Mouse (Mus musculus): ENCODE measurements at regions not wholly inside any gene's neighbourhood (a gene's known extent, or its start where the extent isn't known, plus 50 kb on each side); places are given as distances from the start of the nearest gene placed in this dataset.

DNA sequence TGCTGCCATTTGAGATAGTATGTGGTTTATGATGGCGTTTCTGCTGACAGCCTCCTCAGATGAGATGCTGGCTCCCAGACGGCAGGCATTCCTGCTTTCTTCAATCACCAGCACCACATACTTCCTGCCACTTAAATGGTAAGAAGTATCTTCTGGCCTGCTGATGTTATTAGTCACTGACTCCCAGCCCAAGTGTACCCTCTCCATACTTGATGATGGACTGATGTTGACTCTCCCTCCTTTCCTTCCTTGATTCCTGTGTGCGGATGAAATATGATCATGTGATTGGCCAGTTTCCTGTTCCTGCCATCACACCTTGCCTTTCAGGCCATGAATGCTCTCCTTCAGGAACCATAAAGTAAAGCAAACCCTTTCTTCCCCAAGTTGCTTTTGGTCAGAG is 50.8 kb upstream of the Rpl10-ps3 start:
- TF ChIP-seq CTCF (IDR thresholded peaks at IDR 0.05; ENCODE audit: borderline replicate concordance, insufficient read depth, low read length) = no peak
- TF ChIP-seq POLR2A (IDR thresholded peaks at IDR 0.05; ENCODE audit: low read depth, low read length) = no peak
- Histone ChIP-seq H3K4me1 (ENCODE audit: control insufficient read depth, insufficient read depth, low read length) (no peaks in the 10 kb centered on the region), H3K4me3 (ENCODE audit: insufficient read depth, low read length) (no peak overlapping the region), H3K27ac (ENCODE audit: insufficient read depth, low read length) (no peak overlapping the region)

GRCm38 (mm10) chr9:50396051-50396450 is 51.3 kb upstream of the Rpl10-ps3 start:
- H3K4me3 ChIP-seq (ENCODE audit: insufficient read depth, low read length) = no peak overlapping the region
- no peaks in the 10 kb centered on the region for H3K4me1 ChIP-seq (ENCODE audit: control insufficient read depth, insufficient read depth, low read length)
- H3K27ac ChIP-seq (ENCODE audit: insufficient read depth, low read length) = no peak overlapping the region
- TF ChIP-seq POLR2A (IDR thresholded peaks at IDR 0.05; ENCODE audit: low read depth, low read length) (no peak), CTCF (IDR thresholded peaks at IDR 0.05; ENCODE audit: borderline replicate concordance, insufficient read depth, low read length) (no peak)

- Histone ChIP-seq H3K4me3 (ENCODE audit: insufficient read depth, low read length) (no peak overlapping the region), H3K4me1 (ENCODE audit: control insufficient read depth, insufficient read depth, low read length) (no peaks in the 10 kb centered on the region), H3K27ac (ENCODE audit: insufficient read depth, low read length) (no peak overlapping the region)
- TF ChIP-seq CTCF (IDR thresholded peaks at IDR 0.05; ENCODE audit: borderline replicate concordance, insufficient read depth, low read length) (no peak), POLR2A (IDR thresholded peaks at IDR 0.05; ENCODE audit: low read depth, low read length) (no peak)
Measured at GRCm38 (mm10) chr9:50408396-50408795, 63.6 kb upstream of the Rpl10-ps3 start.

GRCm38 (mm10) chr9:50408845-50409244 is 64.1 kb upstream of the Rpl10-ps3 start:
- H3K4me3 ChIP-seq (ENCODE audit: insufficient read depth, low read length) = no peak overlapping the region
- no peak overlapping the region for H3K27ac ChIP-seq (ENCODE audit: insufficient read depth, low read length)
- no peaks in the 10 kb centered on the region for H3K4me1 ChIP-seq (ENCODE audit: control insufficient read depth, insufficient read depth, low read length)
- TF ChIP-seq POLR2A (IDR thresholded peaks at IDR 0.05; ENCODE audit: low read depth, low read length) = no peak
- no peak for TF ChIP-seq CTCF (IDR thresholded peaks at IDR 0.05; ENCODE audit: borderline replicate concordance, insufficient read depth, low read length)

GRCm38 (mm10) chr9:50412986-50413385 is 68.2 kb upstream of the Rpl10-ps3 start:
- H3K4me3 ChIP-seq (ENCODE audit: insufficient read depth, low read length) = no peak overlapping the region
- no peak overlapping the region for H3K27ac ChIP-seq (ENCODE audit: insufficient read depth, low read length)
- no peaks in the 10 kb centered on the region for H3K4me1 ChIP-seq (ENCODE audit: control insufficient read depth, insufficient read depth, low read length)
- TF ChIP-seq CTCF (IDR thresholded peaks at IDR 0.05; ENCODE audit: borderline replicate concordance, insufficient read depth, low read length) (no peak), POLR2A (IDR thresholded peaks at IDR 0.05; ENCODE audit: low read depth, low read length) (no peak)

- no peak overlapping the region for H3K27ac ChIP-seq (ENCODE audit: insufficient read depth, low read length)
- H3K4me1 ChIP-seq (ENCODE audit: control insufficient read depth, insufficient read depth, low read length) = no peaks in the 10 kb centered on the region
- no peak overlapping the region for H3K4me3 ChIP-seq (ENCODE audit: insufficient read depth, low read length)
- TF ChIP-seq POLR2A (IDR thresholded peaks at IDR 0.05; ENCODE audit: low read depth, low read length) (no peak), CTCF (IDR thresholded peaks at IDR 0.05; ENCODE audit: borderline replicate concordance, insufficient read depth, low read length) (no peak)
Measured at GRCm38 (mm10) chr9:50413514-50414335, 69.0 kb upstream of the Rpl10-ps3 start.

DNA sequence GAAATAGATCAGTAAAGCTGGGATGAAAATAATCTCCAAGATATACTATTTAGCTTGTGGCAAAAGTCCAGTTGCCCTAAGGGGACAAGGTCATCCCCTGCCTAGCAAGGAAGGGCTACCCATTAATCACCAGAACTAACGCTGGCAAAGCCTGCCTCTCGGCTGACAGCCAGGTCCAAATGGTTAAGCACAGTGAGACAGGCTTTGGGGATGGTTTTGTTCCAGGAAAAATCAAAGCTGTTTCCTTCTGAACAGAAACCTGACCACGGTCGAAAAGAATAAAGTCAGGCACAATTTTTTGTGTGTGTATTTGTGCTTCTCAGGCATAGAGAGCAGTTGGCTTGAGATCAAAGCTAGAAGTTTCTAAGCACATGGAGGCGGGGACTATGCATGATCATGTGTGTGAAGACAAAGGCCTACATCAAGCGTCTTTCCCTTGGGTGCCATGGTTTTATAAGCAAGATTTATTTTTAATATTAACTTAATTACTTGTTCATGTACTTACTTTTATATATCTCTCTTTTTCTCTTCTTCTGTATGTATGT is 70.1 kb upstream of the Rpl10-ps3 start:
- Histone ChIP-seq H3K27ac (ENCODE audit: insufficient read depth, low read length) (no peak overlapping the region), H3K4me3 (ENCODE audit: insufficient read depth, low read length) (no peak overlapping the region), H3K4me1 (ENCODE audit: control insufficient read depth, insufficient read depth, low read length) (no peaks in the 10 kb centered on the region)
- TF ChIP-seq CTCF (IDR thresholded peaks at IDR 0.05; ENCODE audit: borderline replicate concordance, insufficient read depth, low read length) = no peak
- TF ChIP-seq POLR2A (IDR thresholded peaks at IDR 0.05; ENCODE audit: low read depth, low read length) = no peak

DNA sequence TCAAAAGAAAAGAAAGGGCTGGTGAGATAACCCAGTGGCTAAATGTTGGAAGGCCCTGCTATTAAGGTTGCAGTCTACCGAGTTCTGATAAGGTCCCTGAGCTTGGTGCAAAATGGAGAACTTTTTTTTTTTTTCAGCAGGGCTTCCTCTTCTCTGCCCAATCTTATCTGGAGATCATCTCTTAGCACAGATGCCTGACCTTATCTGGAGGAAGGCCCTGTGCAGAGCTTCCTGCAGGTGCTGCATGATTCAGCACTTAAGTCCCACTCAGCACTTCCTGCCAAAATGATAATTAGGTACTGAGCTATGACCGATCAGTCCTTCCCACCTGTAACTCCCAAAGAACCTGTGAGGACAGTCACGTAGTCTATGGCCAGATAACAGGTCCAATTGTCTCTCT is 71.9 kb upstream of the Rpl10-ps3 start:
- TF ChIP-seq CTCF (IDR thresholded peaks at IDR 0.05; ENCODE audit: borderline replicate concordance, insufficient read depth, low read length) = no peak
- TF ChIP-seq POLR2A (IDR thresholded peaks at IDR 0.05; ENCODE audit: low read depth, low read length) = no peak
- H3K4me1 ChIP-seq (ENCODE audit: control insufficient read depth, insufficient read depth, low read length) = no peaks in the 10 kb centered on the region
- H3K4me3 ChIP-seq (ENCODE audit: insufficient read depth, low read length) = no peak overlapping the region
- H3K27ac ChIP-seq (ENCODE audit: insufficient read depth, low read length) = no peak overlapping the region

- Histone ChIP-seq H3K4me1 (ENCODE audit: control insufficient read depth, insufficient read depth, low read length) (no peaks in the 10 kb centered on the region), H3K4me3 (ENCODE audit: insufficient read depth, low read length) (no peak overlapping the region), H3K27ac (ENCODE audit: insufficient read depth, low read length) (no peak overlapping the region)
- TF ChIP-seq POLR2A (IDR thresholded peaks at IDR 0.05; ENCODE audit: low read depth, low read length) = no peak
- no peak for TF ChIP-seq CTCF (IDR thresholded peaks at IDR 0.05; ENCODE audit: borderline replicate concordance, insufficient read depth, low read length)
Measured at GRCm38 (mm10) chr9:50421061-50421460, 73.3 kb upstream of the Plet1 start.

DNA sequence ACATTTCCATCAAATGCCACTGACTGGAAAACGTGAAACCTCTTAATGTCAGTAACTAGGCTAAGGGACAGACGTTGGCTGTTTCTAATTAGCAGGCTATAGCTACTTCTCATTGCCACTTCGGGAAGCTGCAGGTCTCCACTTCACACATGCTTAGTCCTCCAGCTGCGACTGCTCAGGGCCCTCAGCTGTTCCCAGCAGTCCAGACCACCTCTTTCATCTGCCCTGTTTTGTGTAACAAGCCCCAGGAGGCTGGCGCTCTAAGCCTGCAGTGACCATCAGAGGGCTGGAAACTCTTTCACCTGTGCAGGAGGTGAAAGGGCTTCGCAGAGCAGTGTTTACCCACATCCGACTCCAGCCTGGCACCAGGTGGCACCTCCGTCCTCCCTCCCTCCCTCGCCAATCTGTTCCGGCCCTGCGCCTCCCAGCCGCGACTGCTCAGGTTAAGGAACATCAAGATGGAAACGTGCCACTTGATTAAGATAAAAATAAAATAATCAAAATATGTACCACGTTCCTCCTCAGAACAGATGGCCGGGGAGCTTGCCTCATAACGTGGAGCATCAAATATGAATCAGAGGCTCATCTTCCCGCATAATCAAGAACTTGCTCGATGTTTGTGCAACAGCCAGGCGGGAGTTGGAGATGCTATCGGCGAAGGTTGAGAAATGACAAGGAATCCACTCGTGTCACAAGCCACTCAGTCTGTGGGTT is 72.6 kb upstream of the Plet1 start:
- no peak overlapping the region for H3K4me3 ChIP-seq (ENCODE audit: insufficient read depth, low read length)
- H3K27ac ChIP-seq (ENCODE audit: insufficient read depth, low read length) = no peak overlapping the region
- no peaks in the 10 kb centered on the region for H3K4me1 ChIP-seq (ENCODE audit: control insufficient read depth, insufficient read depth, low read length)
- TF ChIP-seq POLR2A (IDR thresholded peaks at IDR 0.05; ENCODE audit: low read depth, low read length) (no peak), CTCF (IDR thresholded peaks at IDR 0.05; ENCODE audit: borderline replicate concordance, insufficient read depth, low read length) (no peak)
